Mouse (Mus musculus) stomach, embryonic 14.5 days (tissue): ENCODE data around the gene Cks2. TPM values are rescaled to one million over a fixed set of nuclear protein-coding genes. Genes with fewer than 3 reads are reported as not detected.
"Not testable (repeated sequence)": the region's sequence is repeated elsewhere in the genome, so short reads cannot be mapped to it uniquely, and the experiment has no call there.

ENCODE experiments used
- ATAC-seq: fragments of 200-750 bp; cut with Nextera tagmentation; 2 replicates; pipeline ENCODE4 v1.8.0; 2017; ENCODE audit warnings: low read depth, moderate TSS enrichment; ENCODE audit not compliant: insufficient number of reproducible peaks, insufficient read depth, low FRiP score
- H3K27ac ChIP-seq: fragments of 300-500 bp; sonication (generic); 2 replicates; pipeline ENCODE4 v1.5.1; 2014; ENCODE audit warnings: mild to moderate bottlenecking, low read length, moderate library complexity, mixed read lengths
- H3K27me3 ChIP-seq: fragments of 300-500 bp; sonication (generic); 2 replicates; pipeline ENCODE4 v1.6.1; 2014; ENCODE audit warnings: low read length, control low read depth, mixed read lengths; ENCODE audit not compliant: control insufficient read depth, insufficient read depth
- H3K36me3 ChIP-seq: fragments of 300-500 bp; sonication (generic); 2 replicates; pipeline ENCODE4 v1.6.1; 2014; ENCODE audit warnings: mild to moderate bottlenecking, control low read depth, low read length, moderate library complexity, mixed read lengths; ENCODE audit not compliant: control insufficient read depth, insufficient read depth
- H3K4me1 ChIP-seq: fragments of 300-500 bp; sonication (generic); 2 replicates; pipeline ENCODE4 v1.6.1; 2014; ENCODE audit warnings: low read length, control low read depth, mixed read lengths; ENCODE audit not compliant: control insufficient read depth, insufficient read depth
- H3K4me2 ChIP-seq: fragments of 300-500 bp; sonication (generic); replicated peaks from 2 replicates; pipeline ENCODE4 v1.6.1; 2014; ENCODE audit warnings: low read depth, low read length, control low read depth
- H3K4me3 ChIP-seq: fragments of 300-500 bp; sonication (generic); 2 replicates; pipeline ENCODE4 v1.5.1; 2014; ENCODE audit warnings: low read depth, low read length, control low read depth
- H3K9ac ChIP-seq: fragments of 300-500 bp; sonication (generic); replicated peaks from 2 replicates; pipeline ENCODE4 v1.6.1; 2014; ENCODE audit warnings: low read depth, mild to moderate bottlenecking, control low read depth, low read length, moderate library complexity, mixed read lengths
- H3K9me3 ChIP-seq: fragments of 300-500 bp; sonication (generic); 2 replicates; pipeline ENCODE4 v1.6.1; 2016; ENCODE audit warnings: low read depth, low read length, control low read depth; ENCODE audit not compliant: control insufficient read depth
- WGBS: fragments of 180-500 bp; shearing (Covaris S2); extraction: QIAGEN DNeasy Blood & Tissue Kit; methylation state at CpG from one replicate; pipeline ENCODE4 v1.1.7; 2014; 5-methylcytosine and 5-hydroxymethylcytosine counted together
- polyA plus RNA-seq: library from polyadenylated mRNA; unstranded; fragments of >200 nt; fragmentation: Nextera tagmentation; extraction: Ambion mirVana; gene quantifications from 2 replicates; pipeline ENCODE4 v1.2.1, GENCODE M21; 2014

Cks2 gene
- polyA plus RNA-seq, 1 experiment from 2014 or later, result 373 TPM

GRCm38 (mm10) chr13:51656516-51657235, 11.6 kb downstream of the Cks2 start:
- ATAC-seq, result no peak
- 96% methylated on average over 13 of the region's 13 CpGs for WGBS
- H3K36me3 ChIP-seq, result peaks cover 62% of the 10 kb centered on the region

DNA sequence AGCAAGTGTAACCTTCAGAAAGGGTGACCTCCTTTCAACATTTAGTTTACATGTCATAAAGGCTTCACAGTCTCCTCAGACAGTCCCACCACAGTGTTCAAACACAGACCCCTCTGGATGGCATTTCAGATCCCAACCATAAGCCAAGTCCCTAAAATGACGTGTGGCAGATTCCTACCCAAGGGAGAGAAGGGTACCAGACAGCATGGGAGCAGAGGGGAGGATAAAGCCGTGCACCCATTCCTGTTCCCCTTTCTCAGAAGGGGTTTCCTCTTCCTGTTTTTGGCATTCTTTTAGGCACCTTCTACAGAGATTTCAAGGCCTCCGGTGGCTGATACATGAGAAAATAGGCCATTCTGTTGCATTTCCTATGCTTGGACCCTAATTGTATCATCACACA, 13.1 kb downstream of the Cks2 start:
- Histone ChIP-seq H3K9me3 (no peaks in the 10 kb centered on the region), H3K4me3 (no peak overlapping the region), H3K9ac (no peak overlapping the region), H3K36me3 (peaks cover 72% of the 10 kb centered on the region), H3K4me1 (no peaks in the 10 kb centered on the region), H3K4me2 (no peak overlapping the region), H3K27me3 (no peaks in the 10 kb centered on the region), H3K27ac (no peak overlapping the region)
- WGBS, result 91% methylated on average over 3 of the region's 3 CpGs
- no peak for ATAC-seq

More at GRCm38 (mm10) chr13:51656516-51657235, 11.6 kb downstream of the Cks2 start:
- Histone ChIP-seq H3K27ac (no peak overlapping the region), H3K4me1 (no peaks in the 10 kb centered on the region), H3K9me3 (no peaks in the 10 kb centered on the region), H3K27me3 (no peaks in the 10 kb centered on the region), H3K4me3 (no peak overlapping the region), H3K4me2 (no peak overlapping the region), H3K9ac (no peak overlapping the region)

GRCm38 (mm10) chr13:51659573-51659972, 14.5 kb downstream of the Cks2 start:
- no peak overlapping the region for H3K27ac ChIP-seq
- no peak for ATAC-seq

DNA sequence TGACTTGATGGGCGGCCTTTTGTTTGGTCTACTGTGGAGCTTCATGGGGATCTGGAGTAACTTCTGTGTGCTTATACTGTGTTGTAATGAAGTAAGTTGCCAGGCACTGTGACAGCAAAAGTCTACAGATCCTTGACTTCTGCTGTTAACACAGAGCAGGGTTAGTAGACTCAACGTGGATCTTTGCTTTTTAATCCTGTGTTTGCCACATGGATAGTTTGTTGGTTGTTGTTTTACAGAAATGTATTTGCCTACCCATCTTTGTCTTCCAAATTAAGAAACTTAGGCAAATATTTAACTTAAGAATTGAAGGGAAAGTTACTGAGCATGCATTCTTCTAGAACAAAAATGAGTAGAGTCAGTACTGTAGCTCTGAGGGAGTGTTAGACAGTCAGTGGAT, 18.5 kb downstream of the Cks2 start:
- Histone ChIP-seq H3K4me3 (no peak overlapping the region), H3K4me2 (no peak overlapping the region), H3K9me3 (no peaks in the 10 kb centered on the region), H3K36me3 (peaks cover 62% of the 10 kb centered on the region), H3K27me3 (no peaks in the 10 kb centered on the region), H3K9ac (no peak overlapping the region), H3K27ac (no peak overlapping the region), H3K4me1 (no peaks in the 10 kb centered on the region)
- 83% methylated on average over 2 of the region's 2 CpGs for WGBS
- no peak for ATAC-seq

More at GRCm38 (mm10) chr13:51659573-51659972, 14.5 kb downstream of the Cks2 start:
- WGBS, result 98% methylated on average over 7 of the region's 7 CpGs
- Histone ChIP-seq H3K4me1 (no peaks in the 10 kb centered on the region), H3K36me3 (peaks cover 71% of the 10 kb centered on the region), H3K27me3 (no peaks in the 10 kb centered on the region), H3K4me2 (no peak overlapping the region), H3K4me3 (no peak overlapping the region), H3K9me3 (no peaks in the 10 kb centered on the region), H3K9ac (no peak overlapping the region)

DNA sequence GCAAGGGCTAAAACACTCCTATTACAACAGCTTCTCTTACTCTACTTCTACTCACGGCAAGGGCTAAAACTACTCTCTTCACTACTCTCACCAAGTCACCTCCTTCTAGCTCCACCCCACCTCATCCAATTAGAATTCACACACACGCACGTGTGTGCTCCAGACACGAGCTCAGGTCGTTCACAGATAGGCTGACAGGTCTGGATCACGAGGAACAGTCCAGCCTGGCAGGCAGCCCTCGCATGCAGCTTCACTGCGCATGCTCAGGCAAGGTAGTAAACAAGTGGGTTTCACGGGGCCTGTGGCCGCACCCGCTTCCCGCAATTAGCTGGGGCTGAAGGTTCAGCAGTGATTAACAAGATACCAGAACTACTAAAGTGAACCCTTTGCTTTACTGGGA, 23.2 kb downstream of the Cks2 start:
- not testable (repeated sequence) for H3K4me2 ChIP-seq, H3K9ac ChIP-seq, H3K27ac ChIP-seq, ATAC-seq, H3K4me1 ChIP-seq, H3K27me3 ChIP-seq, H3K4me3 ChIP-seq, H3K9me3 ChIP-seq
- peaks cover 48% of the 10 kb centered on the region for H3K36me3 ChIP-seq
- WGBS, result 87% methylated on average over 12 of the region's 12 CpGs

- Histone ChIP-seq H3K4me1 (no peaks in the 10 kb centered on the region), H3K27me3 (no peaks in the 10 kb centered on the region), H3K9me3 (no peaks in the 10 kb centered on the region), H3K9ac (no peak overlapping the region), H3K27ac (no peak overlapping the region), H3K4me3 (no peak overlapping the region), H3K36me3 (peaks cover 64% of the 10 kb centered on the region), H3K4me2 (no peak overlapping the region)
- WGBS, result 66% methylated on average over 4 of the region's 4 CpGs
- no peak for ATAC-seq
These were observed 31.6 kb downstream of the Cks2 start for GRCm38 (mm10) chr13:51676641-51677040.

DNA sequence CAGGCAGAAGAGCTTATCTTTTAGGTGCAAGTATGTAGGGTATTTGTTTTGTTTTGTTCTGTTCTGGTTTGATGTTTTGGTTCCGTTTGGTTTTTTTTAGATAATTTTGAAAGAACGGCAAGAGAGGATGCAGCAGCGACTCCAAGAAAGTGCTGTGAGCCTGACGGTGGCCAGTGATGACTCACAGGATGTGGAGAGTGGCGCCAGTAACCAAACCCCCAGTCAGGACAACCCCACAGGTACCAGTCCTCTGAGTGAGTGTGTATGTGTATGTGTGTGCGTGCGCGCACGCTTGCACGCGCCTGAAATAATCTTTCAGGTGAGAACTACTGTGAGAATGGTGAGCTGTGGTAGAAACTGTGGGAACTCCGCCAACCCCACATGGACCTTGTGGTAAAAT, 32.0 kb downstream of the Cks2 start:
- Histone ChIP-seq H3K36me3 (peaks cover 66% of the 10 kb centered on the region), H3K4me2 (no peak overlapping the region), H3K4me1 (no peaks in the 10 kb centered on the region)

DNA sequence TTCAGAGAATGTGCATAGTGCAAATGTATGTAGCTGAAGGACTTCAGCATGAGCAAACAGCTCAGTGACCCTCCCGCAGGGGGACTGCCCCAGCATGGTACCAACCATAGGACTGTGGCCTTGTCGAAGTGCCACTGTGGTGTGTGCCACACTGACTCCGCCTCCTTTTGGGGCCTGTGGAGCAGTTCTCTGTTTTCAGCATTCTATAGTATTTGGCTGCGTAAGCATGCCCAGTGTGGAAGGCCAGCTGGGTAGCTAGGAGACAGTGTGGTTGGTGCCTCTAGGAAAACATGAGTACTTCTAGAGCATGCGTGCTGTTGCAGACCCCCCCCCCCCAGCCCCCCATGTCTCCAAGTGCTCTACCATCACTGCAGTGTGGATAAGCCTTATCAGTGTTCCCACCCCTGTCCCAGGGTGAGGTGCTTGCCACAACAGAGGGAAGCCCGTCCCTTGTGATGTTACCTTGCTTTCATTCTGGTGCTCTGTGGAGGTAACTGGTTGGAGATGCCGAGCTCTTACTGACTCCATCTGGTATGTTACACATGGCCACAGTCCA, 32.7 kb downstream of the Cks2 start:
- Histone ChIP-seq H3K9me3 (no peaks in the 10 kb centered on the region), H3K36me3 (peaks cover 72% of the 10 kb centered on the region), H3K27me3 (no peaks in the 10 kb centered on the region), H3K9ac (no peak overlapping the region), H3K4me3 (no peak overlapping the region), H3K27ac (no peak overlapping the region), H3K4me2 (no peak overlapping the region), H3K4me1 (no peaks in the 10 kb centered on the region)
- 90% methylated on average over 7 of the region's 7 CpGs for WGBS
- 0 out of 2 replicates have a peak, but pooled peaks have one; percentile 19 for ATAC-seq

More for the DNA sequence above, 32.0 kb downstream of the Cks2 start:
- Histone ChIP-seq H3K27me3 (no peaks in the 10 kb centered on the region), H3K27ac (no peak overlapping the region), H3K9ac (no peak overlapping the region), H3K9me3 (no peaks in the 10 kb centered on the region), H3K4me3 (no peak overlapping the region)
- ATAC-seq, result no peak
- 93% methylated on average over 12 of the region's 12 CpGs for WGBS
